Mouse (Mus musculus) heart, embryonic 10.5 days (tissue): ENCODE results near the gene Zbtb4. TPM values are rescaled to one million over a fixed set of nuclear protein-coding genes. Genes with fewer than 3 reads are reported as not detected.
A peak's percentile ranks its signal among the peaks of the same experiment; 100 is the strongest.
"Not testable (repeated sequence)": the region's sequence is repeated elsewhere in the genome, so short reads cannot be mapped to it uniquely, and the experiment has no call there.

ENCODE experiments used
- DNase-seq: peaks from one replicate; pipeline ENCODE4 v3.0.0-alpha.2; 2017; ENCODE audit warnings: low spot score
- H3K27ac ChIP-seq: fragments of 300-500 bp; sonication (generic); 2 replicates; pipeline ENCODE4 v1.5.1; 2016; ENCODE audit warnings: mild to moderate bottlenecking
- H3K27me3 ChIP-seq: fragments of 300-500 bp; sonication (generic); 2 replicates; pipeline ENCODE4 v1.6.1; 2016; ENCODE audit warnings: mild to moderate bottlenecking; ENCODE audit not compliant: poor library complexity, insufficient read depth, severe bottlenecking
- H3K36me3 ChIP-seq: fragments of 300-500 bp; sonication (generic); 2 replicates; pipeline ENCODE4 v1.6.1; 2016; ENCODE audit warnings: mild to moderate bottlenecking, moderate library complexity
- H3K4me1 ChIP-seq: fragments of 300-500 bp; sonication (generic); 2 replicates; pipeline ENCODE4 v1.6.1; 2016; ENCODE audit warnings: mild to moderate bottlenecking
- H3K4me3 ChIP-seq: fragments of 300-500 bp; sonication (generic); 2 replicates; pipeline ENCODE4 v1.5.1; 2016; ENCODE audit warnings: mild to moderate bottlenecking, moderate library complexity
- H3K9me3 ChIP-seq: fragments of 300-500 bp; sonication (generic); 2 replicates; pipeline ENCODE4 v1.6.1; 2016; ENCODE audit warnings: mild to moderate bottlenecking, moderate library complexity
- WGBS: fragments of 180-500 bp; shearing (Covaris S2); methylation state at CpG from one replicate; pipeline ENCODE4 v1.1.7; 2016; 5-methylcytosine and 5-hydroxymethylcytosine counted together
- polyA plus RNA-seq: library from polyadenylated mRNA; unstranded; fragments of >200 nt; fragmentation: Nextera tagmentation; extraction: Ambion mirVana; gene quantifications from 2 replicates; pipeline ENCODE4 v1.2.1, GENCODE M21; 2016

Zbtb4 gene
- 1.7 and 2.4 TPM in 2 replicates for polyA plus RNA-seq

GRCm38 (mm10) chr11:69765221-69766125 lies at the start of gene Zbtb4:
Gene Zbtb4 (plus strand): TSS chr11:69765912.
- Histone ChIP-seq H3K4me3 (peak within 1 kb of the TSS; percentile 95), H3K36me3 (no peaks in the 10 kb centered on the region), H3K27me3 (no peaks in the 10 kb centered on the region), H3K27ac (peak within 1 kb of the TSS; percentile 94), H3K9me3 (no peaks in the 10 kb centered on the region), H3K4me1 (peaks cover 47% of the 10 kb centered on the region)
- DNase-seq = no peak
- 20% methylated on average over 37 of the region's 55 CpGs for WGBS

- H3K4me3 ChIP-seq = peak overlapping the region; percentile 18; the same call in 1 of the 2 replicates
- no peaks in the 10 kb centered on the region for H3K9me3 ChIP-seq
- no peaks in the 10 kb centered on the region for H3K36me3 ChIP-seq
- H3K4me1 ChIP-seq = peaks cover 30% of the 10 kb centered on the region
- 23% methylated on average over 5 of the region's 5 CpGs for WGBS
- DNase-seq = peak; percentile 79
- H3K27ac ChIP-seq = peak overlapping the region; percentile 62; the same call in 1 of the 2 replicates
- H3K27me3 ChIP-seq = no peaks in the 10 kb centered on the region
Measured at GRCm38 (mm10) chr11:69715929-69716328, 49.8 kb upstream of the Zbtb4 start.

- WGBS = 60% methylated on average over 4 of the region's 4 CpGs
- Histone ChIP-seq H3K27ac (no peak overlapping the region), H3K36me3 (no peaks in the 10 kb centered on the region), H3K27me3 (no peaks in the 10 kb centered on the region), H3K9me3 (no peaks in the 10 kb centered on the region), H3K4me1 (peaks cover 30% of the 10 kb centered on the region), H3K4me3 (no peak overlapping the region)
- DNase-seq = no peak
Measured at GRCm38 (mm10) chr11:69716953-69717352, 48.8 kb upstream of the Zbtb4 start.

- Histone ChIP-seq H3K4me1 (peaks cover 26% of the 10 kb centered on the region), H3K36me3 (no peaks in the 10 kb centered on the region), H3K27ac (peak overlapping the region; percentile 64; the same call in 1 of the 2 replicates), H3K27me3 (no peaks in the 10 kb centered on the region), H3K4me3 (0 out of 2 replicates have a peak overlapping the region, but pooled peaks have one; percentile 3), H3K9me3 (no peaks in the 10 kb centered on the region)
- WGBS = 26% methylated on average over 15 of the region's 15 CpGs
- DNase-seq = peak; percentile 88
Measured at GRCm38 (mm10) chr11:69718661-69719060, 47.1 kb upstream of the Zbtb4 start.

- H3K4me3 ChIP-seq = no peak overlapping the region
- peak overlapping the region; percentile 64; the same call in 1 of the 2 replicates for H3K27ac ChIP-seq
- 64% methylated on average over 6 of the region's 6 CpGs for WGBS
- peaks cover 26% of the 10 kb centered on the region for H3K4me1 ChIP-seq
- H3K36me3 ChIP-seq = no peaks in the 10 kb centered on the region
- H3K27me3 ChIP-seq = no peaks in the 10 kb centered on the region
- no peak for DNase-seq
- no peaks in the 10 kb centered on the region for H3K9me3 ChIP-seq
Measured at GRCm38 (mm10) chr11:69719423-69719822, 46.3 kb upstream of the Zbtb4 start.

- WGBS = 81% methylated on average over 6 of the region's 6 CpGs
- no peak overlapping the region for H3K27ac ChIP-seq
- H3K4me3 ChIP-seq = no peak overlapping the region
- H3K36me3 ChIP-seq = no peaks in the 10 kb centered on the region
- DNase-seq = no peak
- H3K9me3 ChIP-seq = no peaks in the 10 kb centered on the region
- H3K4me1 ChIP-seq = peaks cover 13% of the 10 kb centered on the region
- no peaks in the 10 kb centered on the region for H3K27me3 ChIP-seq
Measured at GRCm38 (mm10) chr11:69720852-69721251, 44.9 kb upstream of the Zbtb4 start.

- Histone ChIP-seq H3K9me3 (no peaks in the 10 kb centered on the region), H3K27ac (no peak overlapping the region), H3K36me3 (no peaks in the 10 kb centered on the region), H3K27me3 (no peaks in the 10 kb centered on the region), H3K4me1 (peaks cover 8% of the 10 kb centered on the region; the same call in 1 of the 2 replicates), H3K4me3 (no peak overlapping the region)
- no peak for DNase-seq
- 36% methylated on average over 2 of the region's 2 CpGs for WGBS
Measured at GRCm38 (mm10) chr11:69723074-69723473, 42.6 kb upstream of the Zbtb4 start.

- Histone ChIP-seq H3K27ac (no peak overlapping the region), H3K36me3 (no peaks in the 10 kb centered on the region), H3K27me3 (no peaks in the 10 kb centered on the region), H3K9me3 (no peaks in the 10 kb centered on the region), H3K4me3 (no peak overlapping the region), H3K4me1 (0 out of 2 replicates have a peak, but pooled peaks cover 3% of the 10 kb centered on the region)
- peak; percentile 73 for DNase-seq
- WGBS = 33% methylated on average over 5 of the region's 5 CpGs
Measured at GRCm38 (mm10) chr11:69725951-69726350, 39.8 kb upstream of the Zbtb4 start.

GRCm38 (mm10) chr11:69729063-69729462 lies 36.6 kb upstream of the Zbtb4 start:
- Histone ChIP-seq H3K4me3 (no peak overlapping the region), H3K9me3 (no peaks in the 10 kb centered on the region), H3K27ac (no peak overlapping the region), H3K27me3 (no peaks in the 10 kb centered on the region), H3K36me3 (peaks cover 10% of the 10 kb centered on the region), H3K4me1 (0 out of 2 replicates have a peak, but pooled peaks cover 3% of the 10 kb centered on the region)
- WGBS = 17% methylated on average over 3 of the region's 3 CpGs
- no peak for DNase-seq

GRCm38 (mm10) chr11:69731408-69731807 lies 34.3 kb upstream of the Zbtb4 start:
- not testable (repeated sequence) for H3K27me3 ChIP-seq, H3K9me3 ChIP-seq, H3K4me3 ChIP-seq, H3K27ac ChIP-seq, H3K4me1 ChIP-seq
- whole genome bisulfite sequencing = 84% methylated on average over 2 of the region's 3 CpGs
- peak; percentile 46 for DNase-seq
- H3K36me3 ChIP-seq = peaks cover 34% of the 10 kb centered on the region

- H3K27me3 ChIP-seq = no peaks in the 10 kb centered on the region
- 30% methylated on average over 3 of the region's 3 CpGs for WGBS
Measured at GRCm38 (mm10) chr11:69751635-69752034, 14.1 kb upstream of the Zbtb4 start.

GRCm38 (mm10) chr11:69752686-69753085 lies 13.0 kb upstream of the Zbtb4 start:
- H3K4me1 ChIP-seq = peaks cover 43% of the 10 kb centered on the region
- H3K27me3 ChIP-seq = no peaks in the 10 kb centered on the region
- H3K36me3 ChIP-seq = peaks cover 5% of the 10 kb centered on the region
- H3K27ac ChIP-seq = no peak overlapping the region
- H3K9me3 ChIP-seq = no peaks in the 10 kb centered on the region
- no peak overlapping the region for H3K4me3 ChIP-seq
- DNase-seq = no peak

More at GRCm38 (mm10) chr11:69751635-69752034, 14.1 kb upstream of the Zbtb4 start:
- Histone ChIP-seq H3K9me3 (no peaks in the 10 kb centered on the region), H3K27ac (no peak overlapping the region), H3K4me3 (peak overlapping the region; percentile 22; the same call in 1 of the 2 replicates), H3K4me1 (peaks cover 35% of the 10 kb centered on the region), H3K36me3 (peaks cover 14% of the 10 kb centered on the region)
- DNase-seq = peak; percentile 58

GRCm38 (mm10) chr11:69754233-69754632 lies 11.5 kb upstream of the Zbtb4 start:
- H3K4me1 ChIP-seq = peaks cover 43% of the 10 kb centered on the region
- no peaks in the 10 kb centered on the region for H3K27me3 ChIP-seq
- no peak overlapping the region for H3K27ac ChIP-seq
- H3K4me3 ChIP-seq = no peak overlapping the region
- H3K9me3 ChIP-seq = no peaks in the 10 kb centered on the region
- H3K36me3 ChIP-seq = no peaks in the 10 kb centered on the region
- DNase-seq = no peak
- 83% methylated on average over 5 of the region's 5 CpGs for WGBS
